Mouse (Mus musculus) neural tube, embryonic 13.5 days (tissue): ENCODE data around the gene Camkmt. TPM values are rescaled to one million over a fixed set of nuclear protein-coding genes. Genes with fewer than 3 reads are reported as not detected.

Experiments
- ATAC-seq: fragments of 200-750 bp; cut with Nextera tagmentation; 2 replicates; pipeline ENCODE4 v1.8.0; 2017; ENCODE audit warnings: low read depth, mild to moderate bottlenecking, moderate TSS enrichment, moderate library complexity
- H3K27ac ChIP-seq: fragments of 300-500 bp; sonication (generic); replicated peaks from 2 replicates; pipeline ENCODE4 v1.5.1; 2015; ENCODE audit warnings: moderate library complexity, mild to moderate bottlenecking, inconsistent platforms
- H3K27me3 ChIP-seq: fragments of 300-500 bp; sonication (generic); 2 replicates; pipeline ENCODE4 v1.6.1; 2015; ENCODE audit warnings: mild to moderate bottlenecking, inconsistent platforms
- H3K36me3 ChIP-seq: fragments of 300-500 bp; sonication (generic); 2 replicates; pipeline ENCODE4 v1.6.1; 2015; ENCODE audit warnings: mild to moderate bottlenecking, inconsistent platforms
- H3K4me1 ChIP-seq: fragments of 300-500 bp; sonication (generic); replicated peaks from 2 replicates; pipeline ENCODE4 v1.6.1; 2015; ENCODE audit warnings: inconsistent platforms
- H3K4me2 ChIP-seq: fragments of 300-500 bp; sonication (generic); 2 replicates; pipeline ENCODE4 v1.6.1; 2015; ENCODE audit warnings: inconsistent platforms, mild to moderate bottlenecking, moderate library complexity
- H3K4me3 ChIP-seq: fragments of 300-500 bp; sonication (generic); 2 replicates; pipeline ENCODE4 v1.5.1; 2015; ENCODE audit warnings: mild to moderate bottlenecking, inconsistent platforms
- H3K9ac ChIP-seq: fragments of 300-500 bp; sonication (generic); 2 replicates; pipeline ENCODE4 v1.6.1; 2015; ENCODE audit warnings: moderate library complexity, mild to moderate bottlenecking, inconsistent platforms
- H3K9me3 ChIP-seq: fragments of 300-500 bp; sonication (generic); 2 replicates; pipeline ENCODE4 v1.6.1; 2016; ENCODE audit warnings: inconsistent platforms
- WGBS: fragments of 180-500 bp; shearing (Covaris S2); methylation state at CpG from one replicate; pipeline ENCODE4 v1.1.7; 2015; 5-methylcytosine and 5-hydroxymethylcytosine counted together
- polyA plus RNA-seq: library from polyadenylated mRNA; unstranded; fragments of >200 nt; fragmentation: Nextera tagmentation; extraction: Ambion mirVana; gene quantifications from 2 replicates; pipeline ENCODE4 v1.2.1, GENCODE M21; 2015

Camkmt gene
- polyA plus RNA-seq, 1 experiment from 2014 or later, result 18.7 TPM

DNA sequence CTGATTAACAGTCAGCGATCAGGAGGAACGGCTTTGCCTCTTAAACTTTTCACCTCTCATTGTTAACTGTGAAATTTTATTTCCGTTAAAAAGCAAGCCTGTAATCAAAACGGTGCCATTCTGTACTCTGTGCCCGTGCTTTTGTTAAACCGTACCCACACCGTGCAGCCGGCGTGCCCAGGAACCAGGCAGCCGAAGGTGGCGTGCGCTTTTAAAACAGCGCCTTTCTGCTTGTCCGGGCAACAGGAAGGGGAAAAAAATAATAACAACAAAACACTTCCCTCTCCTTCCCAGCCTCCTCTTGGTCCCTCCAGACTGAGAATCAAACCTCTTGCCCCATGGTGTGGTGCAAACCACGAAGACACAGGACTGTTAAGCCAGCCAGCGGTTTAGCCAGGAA lies 364.7 kb downstream of the Camkmt start:
- Histone ChIP-seq H3K4me1 (peaks cover 9% of the 10 kb centered on the region), H3K36me3 (no peaks in the 10 kb centered on the region), H3K4me3 (no peak overlapping the region), H3K9me3 (no peaks in the 10 kb centered on the region), H3K4me2 (no peak overlapping the region), H3K27me3 (peaks cover 100% of the 10 kb centered on the region), H3K9ac (no peak overlapping the region), H3K27ac (no peak overlapping the region)
- ATAC-seq, result no peak
- WGBS, result 2% methylated on average over 16 of the region's 16 CpGs

- WGBS, result 3% methylated on average over 14 of the region's 14 CpGs
- Histone ChIP-seq H3K4me3 (no peak overlapping the region), H3K9ac (no peak overlapping the region), H3K4me1 (peaks cover 9% of the 10 kb centered on the region), H3K36me3 (no peaks in the 10 kb centered on the region), H3K27ac (no peak overlapping the region), H3K27me3 (peaks cover 100% of the 10 kb centered on the region), H3K9me3 (no peaks in the 10 kb centered on the region), H3K4me2 (no peak overlapping the region)
- ATAC-seq, result no peak
These were observed 367.7 kb downstream of the Camkmt start for GRCm38 (mm10) chr17:85458075-85458474.

GRCm38 (mm10) chr17:85458589-85458988 lies 368.2 kb downstream of the Camkmt start:
- Histone ChIP-seq H3K9me3 (no peaks in the 10 kb centered on the region), H3K36me3 (no peaks in the 10 kb centered on the region), H3K4me3 (no peak overlapping the region), H3K27ac (no peak overlapping the region), H3K27me3 (peaks cover 100% of the 10 kb centered on the region), H3K4me1 (peaks cover 9% of the 10 kb centered on the region), H3K9ac (no peak overlapping the region), H3K4me2 (no peak overlapping the region)
- no peak for ATAC-seq
- 5% methylated on average over 9 of the region's 9 CpGs for WGBS

DNA sequence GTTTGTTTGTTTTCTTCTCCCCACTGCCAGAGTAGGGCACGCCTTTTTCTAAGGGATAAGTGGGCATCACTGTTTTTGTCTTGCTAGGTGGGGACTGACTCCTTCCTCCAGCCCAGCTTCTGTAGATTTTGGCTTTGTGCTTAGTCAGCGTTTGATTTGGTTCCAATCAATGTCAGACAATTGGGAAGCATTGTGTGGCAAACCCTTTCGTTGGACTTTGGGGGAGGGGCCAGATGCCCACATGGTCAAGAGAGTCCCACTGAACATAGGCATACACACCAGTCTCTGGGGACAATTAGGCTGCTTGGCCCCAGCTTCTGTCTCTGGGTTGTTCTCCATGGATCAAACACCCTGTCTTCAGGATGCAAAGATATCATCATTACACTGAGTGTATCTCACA lies 371.2 kb downstream of the Camkmt start:
- Histone ChIP-seq H3K36me3 (no peaks in the 10 kb centered on the region), H3K27me3 (peaks cover 100% of the 10 kb centered on the region), H3K4me3 (no peak overlapping the region), H3K27ac (no peak overlapping the region), H3K4me2 (no peak overlapping the region), H3K4me1 (peaks cover 12% of the 10 kb centered on the region), H3K9ac (no peak overlapping the region), H3K9me3 (no peaks in the 10 kb centered on the region)
- 32% methylated on average over 3 of the region's 3 CpGs for WGBS
- ATAC-seq, result no peak

- Histone ChIP-seq H3K27ac (no peak overlapping the region), H3K4me3 (no peak overlapping the region), H3K9ac (no peak overlapping the region), H3K27me3 (peaks cover 100% of the 10 kb centered on the region), H3K36me3 (no peaks in the 10 kb centered on the region), H3K4me2 (no peak overlapping the region), H3K9me3 (no peaks in the 10 kb centered on the region), H3K4me1 (peaks cover 12% of the 10 kb centered on the region)
- WGBS, result 7% methylated on average over 22 of the region's 22 CpGs
- ATAC-seq, result no peak
These were observed 373.4 kb downstream of the Camkmt start for GRCm38 (mm10) chr17:85463497-85464392.

- Histone ChIP-seq H3K4me3 (no peak overlapping the region), H3K4me2 (no peak overlapping the region), H3K36me3 (no peaks in the 10 kb centered on the region), H3K9ac (no peak overlapping the region), H3K9me3 (no peaks in the 10 kb centered on the region), H3K4me1 (peaks cover 12% of the 10 kb centered on the region), H3K27me3 (peaks cover 100% of the 10 kb centered on the region), H3K27ac (no peak overlapping the region)
- 2% methylated on average over 40 of the region's 40 CpGs for WGBS
- 0 out of 2 replicates have a peak, but pooled peaks have one; percentile 27 for ATAC-seq
These were observed 374.4 kb downstream of the Camkmt start for GRCm38 (mm10) chr17:85464466-85465411.

- Histone ChIP-seq H3K27ac (no peak overlapping the region), H3K9ac (no peak overlapping the region), H3K4me3 (no peak overlapping the region), H3K27me3 (peaks cover 100% of the 10 kb centered on the region), H3K9me3 (no peaks in the 10 kb centered on the region), H3K36me3 (no peaks in the 10 kb centered on the region), H3K4me2 (no peak overlapping the region), H3K4me1 (peaks cover 1% of the 10 kb centered on the region)
- no peak for ATAC-seq
- 71% methylated on average over 4 of the region's 4 CpGs for WGBS
These were observed 379.4 kb downstream of the Camkmt start for GRCm38 (mm10) chr17:85469776-85470175.

DNA sequence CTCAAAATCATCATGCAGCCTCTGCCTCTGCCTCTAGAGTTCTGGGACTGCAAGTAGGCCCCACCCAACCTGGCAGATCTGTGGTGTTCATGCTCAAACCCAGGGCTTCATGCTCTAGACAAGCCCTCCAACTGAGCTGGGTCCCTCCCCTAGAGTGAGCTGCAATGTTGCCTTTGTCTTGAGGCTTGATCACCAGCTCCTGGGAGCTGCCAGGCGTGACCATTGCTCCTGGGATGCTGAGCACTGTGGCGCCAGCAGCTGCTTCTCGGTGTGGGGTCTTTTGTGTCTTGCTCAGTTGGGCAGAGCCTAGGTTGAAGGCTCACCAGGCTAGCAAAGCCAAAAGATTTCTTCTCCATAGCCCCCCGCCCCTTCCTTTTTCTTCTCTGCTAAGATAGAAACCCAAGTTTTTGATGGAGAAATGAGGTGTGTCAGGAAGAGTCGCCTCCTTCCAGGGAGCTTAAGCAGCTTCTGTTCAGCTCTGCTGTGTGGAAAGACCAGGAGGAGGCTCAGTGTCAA lies 382.4 kb downstream of the Camkmt start:
- Histone ChIP-seq H3K4me3 (no peak overlapping the region), H3K9me3 (no peaks in the 10 kb centered on the region), H3K27me3 (peaks cover 97% of the 10 kb centered on the region), H3K9ac (no peak overlapping the region), H3K4me1 (no peaks in the 10 kb centered on the region), H3K4me2 (no peak overlapping the region), H3K27ac (no peak overlapping the region), H3K36me3 (no peaks in the 10 kb centered on the region)
- ATAC-seq, result no peak
- WGBS, result under 1% methylated on average over 5 of the region's 5 CpGs

DNA sequence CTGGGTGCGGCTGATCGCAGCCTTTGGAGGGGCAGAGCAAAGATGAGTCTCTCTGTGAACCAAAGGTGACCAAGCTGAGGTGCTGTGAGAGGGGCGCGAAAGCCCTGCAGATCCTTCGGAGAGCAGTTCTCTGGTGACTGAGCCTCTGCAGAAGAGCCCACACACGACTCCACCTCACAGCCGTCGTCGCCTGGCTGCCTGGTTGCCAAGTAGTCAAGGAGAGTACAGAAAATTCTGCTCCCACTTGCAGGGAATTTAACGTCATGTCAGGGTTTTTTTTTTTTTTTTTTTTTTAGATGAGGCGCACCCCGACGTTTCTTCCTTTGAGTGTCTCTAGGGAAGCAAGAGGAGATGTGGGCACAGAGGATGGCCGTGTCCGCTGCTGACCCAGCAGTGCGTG lies 382.9 kb downstream of the Camkmt start:
- no peak for ATAC-seq
- Histone ChIP-seq H3K27me3 (peaks cover 97% of the 10 kb centered on the region), H3K36me3 (no peaks in the 10 kb centered on the region), H3K4me2 (no peak overlapping the region), H3K4me3 (no peak overlapping the region), H3K27ac (no peak overlapping the region), H3K9me3 (no peaks in the 10 kb centered on the region), H3K4me1 (no peaks in the 10 kb centered on the region), H3K9ac (no peak overlapping the region)
- 2% methylated on average over 16 of the region's 16 CpGs for WGBS

DNA sequence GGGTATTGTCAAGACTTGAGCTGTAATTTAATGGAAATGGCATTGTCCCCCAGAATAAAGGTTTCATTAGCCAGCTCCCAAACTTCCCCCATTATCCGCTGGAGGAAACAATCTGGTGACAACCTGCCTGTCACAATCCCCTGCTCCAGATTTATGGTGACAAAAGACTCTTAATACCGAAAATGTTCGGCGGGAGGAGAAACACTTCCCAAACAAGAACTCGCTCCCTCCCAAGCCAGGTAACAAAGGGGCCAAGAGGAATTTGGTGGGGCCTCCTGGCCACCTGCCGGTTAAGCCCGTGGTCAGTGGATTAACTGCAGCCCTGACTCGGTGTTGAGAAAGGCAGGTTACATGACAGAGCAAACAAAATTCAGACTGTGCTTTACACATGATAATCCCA lies 383.5 kb downstream of the Camkmt start:
- Histone ChIP-seq H3K27ac (no peak overlapping the region), H3K9me3 (no peaks in the 10 kb centered on the region), H3K36me3 (no peaks in the 10 kb centered on the region), H3K9ac (no peak overlapping the region), H3K4me3 (no peak overlapping the region), H3K4me2 (no peak overlapping the region), H3K27me3 (peaks cover 96% of the 10 kb centered on the region), H3K4me1 (no peaks in the 10 kb centered on the region)
- ATAC-seq, result no peak
- WGBS, result 2% methylated on average over 8 of the region's 8 CpGs

DNA sequence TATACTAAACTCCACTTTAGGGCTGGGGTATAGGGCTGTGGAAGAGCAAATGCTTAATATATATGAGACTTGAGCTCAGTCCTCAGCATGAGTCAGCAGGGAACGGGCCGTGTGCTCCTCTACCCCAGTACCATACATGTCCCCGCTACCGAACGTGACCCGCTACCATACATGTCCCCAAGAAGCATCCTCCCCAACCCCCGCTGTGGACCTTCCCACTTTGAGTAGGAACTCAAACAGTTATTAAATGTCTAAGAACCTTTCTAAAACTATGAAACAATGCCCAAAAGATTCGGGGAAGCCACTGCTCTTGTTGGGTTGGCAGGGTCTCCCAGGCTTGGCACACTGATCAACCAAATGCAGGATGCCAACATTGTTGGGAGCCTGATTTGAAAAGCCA lies 390.9 kb downstream of the Camkmt start:
- peaks cover 96% of the 10 kb centered on the region for H3K27me3 ChIP-seq
- H3K4me1 ChIP-seq, result peaks cover 9% of the 10 kb centered on the region
- ATAC-seq, result no peak
- no peak overlapping the region for H3K27ac ChIP-seq
- H3K9me3 ChIP-seq, result no peaks in the 10 kb centered on the region
- no peak overlapping the region for H3K4me3 ChIP-seq
- WGBS, result 93% methylated on average over 8 of the region's 8 CpGs
- no peak overlapping the region for H3K9ac ChIP-seq
- no peaks in the 10 kb centered on the region for H3K36me3 ChIP-seq
- no peak overlapping the region for H3K4me2 ChIP-seq

- whole genome bisulfite sequencing, result 87% methylated on average over 5 of the region's 5 CpGs
- Histone ChIP-seq H3K27me3 (peaks cover 98% of the 10 kb centered on the region), H3K36me3 (no peaks in the 10 kb centered on the region), H3K4me3 (no peak overlapping the region), H3K4me2 (no peak overlapping the region), H3K27ac (no peak overlapping the region), H3K9me3 (no peaks in the 10 kb centered on the region), H3K4me1 (peaks cover 17% of the 10 kb centered on the region), H3K9ac (no peak overlapping the region)
- ATAC-seq, result no peak
These were observed 392.7 kb downstream of the Camkmt start for GRCm38 (mm10) chr17:85483086-85483485.
